Mouse (Mus musculus) ovary, postnatal 36 days (tissue): Measurements from ENCODE around the gene Lcn11.
"Not testable (repeated sequence)": the region's sequence is repeated elsewhere in the genome, so short reads cannot be mapped to it uniquely, and the experiment has no call there.

Experiments
- DNase-seq: peaks from one replicate; pipeline ENCODE4 v3.0.0; 2022; ENCODE audit warnings: low spot score, mixed read lengths

The Lcn11 gene

DNA sequence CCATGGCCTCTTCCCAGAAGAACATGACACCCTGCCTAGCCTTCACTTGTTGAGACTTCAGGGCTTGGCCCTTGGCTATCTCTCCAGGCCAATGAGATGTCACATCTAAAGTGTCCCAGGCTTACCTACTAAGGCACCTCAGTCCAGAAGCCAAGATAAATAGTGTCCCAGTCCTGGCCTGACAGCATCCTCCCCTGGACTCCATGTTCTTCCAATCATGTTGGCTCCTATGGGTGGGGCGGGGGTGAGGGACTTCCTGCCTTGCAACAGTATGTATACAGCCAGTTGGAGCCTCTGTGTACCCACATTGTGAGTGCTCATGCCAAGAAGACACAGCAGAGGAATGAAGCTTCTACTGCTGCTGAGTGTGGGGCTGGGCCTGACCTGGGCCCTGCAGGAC is at the start of gene Lcn11:
Lcn11 (plus strand) TSS at position 301 of the 400 bp plus-strand sequence.
- DNase-seq = no peak

DNA sequence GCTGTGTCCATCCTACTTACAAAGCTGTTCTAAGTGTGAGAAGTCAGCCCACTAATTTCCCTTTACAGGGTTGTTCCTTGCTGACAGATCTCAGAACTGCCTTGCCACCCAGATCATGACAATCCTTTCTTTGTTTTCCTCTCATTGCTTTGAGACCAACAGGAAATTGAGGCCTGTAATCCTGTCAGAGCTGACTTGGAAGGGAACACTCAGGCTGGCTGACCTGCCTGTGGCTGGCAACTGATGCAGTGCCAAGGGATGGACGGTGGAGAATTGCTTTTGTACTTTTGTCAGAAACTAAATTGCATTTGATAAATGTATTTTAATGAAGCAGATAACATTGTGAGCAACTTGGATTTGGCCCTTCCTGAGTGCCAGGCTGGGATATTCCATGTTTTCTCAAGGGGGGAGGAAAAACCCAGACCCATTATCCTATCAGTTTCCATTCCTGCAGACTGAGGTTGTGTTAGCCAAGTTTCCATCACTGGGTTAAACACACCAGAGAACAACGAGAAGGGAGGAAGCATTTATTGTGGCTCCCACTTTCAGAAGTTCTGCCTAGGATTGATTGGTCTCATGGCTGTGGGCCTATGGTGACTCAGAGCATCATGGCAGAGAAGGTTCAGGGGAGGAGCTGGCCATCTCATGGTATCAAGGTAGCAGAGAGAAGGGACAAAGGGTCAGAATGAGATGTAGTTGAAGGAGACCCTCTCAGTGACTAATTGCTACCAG is 43.5 kb upstream of the Lcn11 start:
- no peak for DNase-seq

DNA sequence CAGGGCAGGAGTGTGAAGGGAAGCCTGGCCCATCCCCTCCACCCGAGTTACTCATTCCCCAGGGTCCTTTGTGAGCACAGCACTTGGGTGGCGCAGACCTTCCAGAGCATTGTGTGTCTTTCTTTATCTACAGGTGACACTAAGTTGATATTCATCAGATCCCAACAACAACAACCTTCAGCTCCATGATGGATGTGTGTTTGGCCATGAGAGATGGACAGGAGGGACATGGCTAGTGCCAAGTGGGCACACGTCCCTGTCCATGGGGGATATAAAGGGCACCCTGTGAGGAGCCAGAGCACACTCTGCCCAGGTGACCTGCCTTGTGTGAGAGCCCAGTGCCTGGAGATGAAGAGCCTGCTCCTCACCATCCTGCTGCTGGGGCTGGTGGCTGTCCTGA is 40.1 kb upstream of the Lcn11 start, which contains the start of gene Obp2b:
Obp2b (plus strand) TSS at position 301 of the 400 bp plus-strand sequence.
- DNase-seq = not testable (repeated sequence)

DNA sequence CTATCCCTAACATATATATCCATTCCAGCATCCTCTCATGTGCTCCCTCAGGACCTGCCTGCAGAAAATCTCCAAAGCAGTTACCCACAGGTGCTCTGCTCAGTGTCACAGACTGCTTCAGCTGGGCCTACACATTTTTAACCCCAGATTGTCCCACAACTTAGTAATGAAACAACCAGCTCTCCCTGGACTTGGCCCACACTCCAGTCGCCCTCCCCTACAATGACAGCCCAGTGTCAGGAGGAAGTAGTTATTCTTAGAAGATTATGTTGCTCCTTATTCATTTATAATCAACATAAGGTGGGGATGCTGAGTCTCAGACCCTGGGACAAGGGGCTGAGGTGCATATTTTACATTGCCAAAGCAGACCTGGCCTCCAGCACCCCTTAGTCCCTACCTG is 35.1 kb upstream of the Lcn11 start:
- DNase-seq = no peak

DNA sequence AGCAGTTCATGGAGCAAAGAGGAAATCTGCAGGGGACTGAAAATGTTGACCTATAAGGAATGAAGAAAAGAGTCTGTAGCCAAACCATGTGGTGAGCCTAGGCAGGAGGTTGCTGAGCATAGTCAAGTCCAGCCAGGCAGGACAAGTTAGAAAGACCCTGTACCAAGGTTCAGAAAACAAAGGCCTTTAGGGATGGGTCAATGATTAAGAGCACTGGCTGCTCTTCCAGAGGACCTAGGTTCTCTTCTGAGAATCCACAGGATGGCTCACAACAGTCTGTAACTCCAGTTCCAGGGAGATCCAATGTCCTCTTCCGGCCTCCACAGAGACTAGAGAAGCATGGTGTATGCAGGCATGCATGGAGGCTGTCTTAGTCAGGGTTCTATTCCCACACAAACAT is 22.6 kb upstream of the Lcn11 start:
- DNase-seq = no peak

DNA sequence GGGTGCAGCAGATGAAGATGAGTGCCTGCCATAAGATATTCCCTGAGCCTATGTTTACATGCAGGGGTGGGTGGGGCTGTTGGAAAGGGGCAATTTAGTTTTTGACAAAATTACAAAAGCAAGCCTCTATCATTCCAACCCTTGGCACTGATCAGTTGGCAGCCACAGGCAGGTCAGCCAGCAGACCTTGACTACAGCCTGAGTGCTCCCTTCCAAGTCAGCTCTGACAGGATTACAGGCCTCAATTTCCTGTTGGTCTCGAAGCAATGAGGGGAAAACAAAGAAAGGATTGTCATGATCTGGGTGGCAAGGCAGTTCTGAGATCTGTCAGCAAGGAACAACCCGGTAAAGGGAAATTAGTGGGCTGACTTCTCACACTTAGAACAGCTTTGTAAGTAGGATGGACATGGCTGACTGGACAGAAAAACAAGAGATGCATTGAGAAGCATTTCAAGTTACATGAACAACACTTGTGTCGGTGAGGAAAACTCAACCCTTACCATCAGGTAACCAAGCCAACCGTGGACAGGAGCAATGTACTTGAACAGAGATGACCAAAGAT is 18.7 kb upstream of the Lcn11 start:
- no peak for DNase-seq

DNA sequence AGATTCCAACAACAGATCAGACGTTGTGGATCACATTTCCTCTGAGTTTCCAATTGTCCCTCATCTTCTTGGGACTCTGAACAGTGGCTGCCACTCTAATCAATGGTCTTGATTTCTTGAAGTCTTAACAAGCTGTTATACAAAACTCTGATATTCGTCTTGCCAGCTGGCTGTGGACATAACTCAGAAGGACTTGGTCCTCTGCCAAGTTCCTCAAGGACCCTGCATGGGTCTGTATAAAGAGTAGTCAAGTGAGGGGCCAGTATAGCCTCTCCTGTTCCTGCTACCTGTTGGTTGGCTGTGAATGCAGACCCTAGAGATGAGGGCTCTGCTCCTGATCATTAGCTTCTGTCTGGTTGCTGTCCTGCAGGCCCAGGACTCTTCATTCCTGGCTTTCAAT is 11.5 kb upstream of the Lcn11 start, which contains the start of gene Lcn3:
Lcn3 (plus strand) TSS at position 301 of the 400 bp plus-strand sequence.
- no peak for DNase-seq

DNA sequence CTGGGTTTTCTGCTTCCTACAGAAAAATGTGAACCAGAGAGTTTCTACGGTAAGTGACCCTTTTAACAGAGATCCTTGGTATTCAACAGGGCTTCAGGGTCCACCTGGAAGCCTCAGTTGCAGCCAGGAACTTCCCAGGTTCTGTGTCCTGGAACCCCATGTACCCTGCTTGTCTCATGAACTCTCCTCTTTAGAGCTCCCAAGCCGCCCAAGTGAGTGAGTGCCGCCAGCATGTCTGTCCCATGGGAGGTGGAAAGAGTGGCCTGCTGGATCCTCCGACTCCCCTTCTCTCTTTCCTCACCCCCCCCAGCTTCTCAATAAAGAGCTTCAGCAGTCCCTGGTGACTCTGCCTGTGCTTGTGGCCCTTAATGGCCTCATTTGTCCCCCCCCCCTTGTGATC is 9.1 kb upstream of the Lcn11 start:
- no peak for DNase-seq

DNA sequence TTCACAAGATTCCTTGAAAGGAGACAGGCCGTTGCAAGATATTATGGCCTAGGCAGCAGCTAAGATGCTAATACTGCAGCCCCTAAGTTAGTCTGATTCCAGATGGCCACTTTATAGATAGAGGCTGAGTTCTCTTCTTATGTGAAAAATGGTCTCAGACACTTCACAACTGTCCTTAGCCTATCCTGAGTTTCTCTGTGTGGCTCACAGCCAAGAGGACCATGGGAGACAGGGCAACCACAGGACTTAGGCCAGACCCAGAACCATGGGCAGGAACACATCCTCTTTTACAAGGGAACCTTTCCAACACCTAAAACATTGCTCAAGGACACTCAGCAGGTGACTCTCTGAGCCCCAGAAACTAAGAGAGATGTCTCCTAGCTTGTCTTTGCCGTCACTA is 3.3 kb upstream of the Lcn11 start:
- no peak for DNase-seq

DNA sequence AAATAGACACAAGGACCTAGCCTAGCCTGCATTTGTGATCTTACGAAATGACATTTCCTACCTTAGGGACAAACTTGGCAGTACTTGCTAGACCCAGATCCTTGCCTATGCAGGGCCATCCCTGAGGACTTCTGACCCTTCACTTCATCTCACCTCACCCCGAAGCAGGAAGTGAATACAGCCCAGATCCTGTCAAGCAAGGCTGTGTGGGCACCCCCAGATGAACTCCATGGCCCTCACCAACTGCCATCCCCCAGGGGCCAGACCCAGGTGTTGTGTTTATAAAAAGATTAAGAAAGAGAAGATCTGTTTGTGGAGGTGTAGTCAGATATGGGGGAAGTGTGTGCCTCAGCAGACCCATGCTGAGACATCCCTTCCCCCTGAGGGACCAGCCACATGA is 2.2 kb upstream of the Lcn11 start:
- no peak for DNase-seq

DNA sequence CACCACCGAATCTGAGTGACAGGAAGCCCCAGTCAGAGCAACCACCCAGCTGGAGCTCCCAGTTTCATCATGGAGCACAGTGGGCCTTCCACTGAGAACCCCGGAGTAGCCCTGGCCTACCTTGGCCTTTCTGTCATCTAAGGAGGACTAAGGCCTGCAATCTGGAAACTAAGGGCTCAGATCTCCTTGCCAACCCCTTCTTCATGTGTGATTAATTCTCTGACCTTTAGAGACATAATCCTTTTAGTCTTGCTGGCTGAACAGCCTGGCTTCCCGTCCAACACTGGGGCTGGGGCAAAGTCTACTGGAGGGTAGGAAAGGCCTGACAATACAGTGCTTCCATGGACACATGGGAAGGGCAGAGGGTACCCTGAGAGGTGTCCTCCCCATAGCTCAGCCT is 826 bp upstream of the Lcn11 start:
- DNase-seq = no peak

DNA sequence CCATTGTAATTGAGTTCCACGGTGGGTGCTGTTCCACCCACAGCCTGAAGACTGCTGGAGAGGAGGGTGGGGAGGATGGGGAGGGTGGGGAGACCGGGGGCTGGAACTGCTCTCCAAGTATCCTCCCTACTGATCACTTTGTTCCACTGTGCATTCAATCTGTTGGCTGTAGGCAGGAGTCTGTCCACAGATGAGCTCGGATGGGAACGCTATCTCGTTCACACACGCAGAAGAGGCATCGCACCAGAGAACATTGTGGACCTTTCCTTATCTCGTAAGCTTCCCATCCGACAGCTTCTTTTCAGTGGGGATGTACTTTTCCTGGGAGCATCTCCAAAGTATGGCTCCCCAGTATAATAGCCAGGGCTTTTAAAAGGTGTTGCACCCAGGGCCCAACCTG is 2.3 kb downstream of the Lcn11 start:
- DNase-seq = no peak

DNA sequence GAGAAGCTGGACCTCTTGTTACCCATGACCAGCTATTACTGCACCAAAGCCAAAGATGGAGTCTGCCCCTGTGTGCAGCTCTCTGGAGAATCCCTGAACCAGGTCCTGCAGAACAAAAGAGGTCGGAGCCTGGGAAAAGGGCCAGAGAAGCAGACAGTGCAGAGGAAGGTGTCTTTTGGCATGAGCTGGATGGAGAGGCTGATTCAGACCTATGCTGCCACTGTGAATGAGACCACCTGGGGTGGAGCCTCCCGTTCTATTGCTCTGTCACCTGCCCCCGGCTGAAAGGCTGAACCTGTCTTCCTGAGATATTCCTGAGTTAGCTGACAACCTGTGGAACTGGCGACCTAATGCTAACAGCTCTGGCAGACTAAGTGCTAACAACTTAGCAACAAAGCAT is 4.1 kb downstream of the Lcn11 start:
- no peak for DNase-seq

DNA sequence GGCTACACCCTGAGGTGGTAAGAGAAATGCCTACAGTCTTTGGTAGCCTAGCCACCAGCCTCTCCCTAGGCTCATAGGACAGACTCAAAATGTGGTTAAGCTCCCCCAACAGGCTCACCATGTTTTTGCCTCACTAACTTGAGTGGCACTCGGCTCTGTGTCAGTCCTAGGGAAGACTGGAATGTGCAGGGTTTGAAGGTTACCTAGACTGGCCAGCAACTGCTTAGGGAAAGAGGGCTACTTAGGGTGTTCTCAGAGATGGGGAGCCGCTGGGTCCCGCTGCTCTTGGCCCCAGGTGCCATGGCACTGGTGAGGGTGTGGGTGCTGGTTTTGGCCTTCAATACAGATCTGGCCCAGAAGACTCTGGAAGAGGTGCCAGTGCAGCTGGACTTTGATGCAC is 5.1 kb downstream of the Lcn11 start, which contains the start of gene Gm13539:
Gm13539 (plus strand) TSS at position 301 of the 400 bp plus-strand sequence.
- DNase-seq = no peak

DNA sequence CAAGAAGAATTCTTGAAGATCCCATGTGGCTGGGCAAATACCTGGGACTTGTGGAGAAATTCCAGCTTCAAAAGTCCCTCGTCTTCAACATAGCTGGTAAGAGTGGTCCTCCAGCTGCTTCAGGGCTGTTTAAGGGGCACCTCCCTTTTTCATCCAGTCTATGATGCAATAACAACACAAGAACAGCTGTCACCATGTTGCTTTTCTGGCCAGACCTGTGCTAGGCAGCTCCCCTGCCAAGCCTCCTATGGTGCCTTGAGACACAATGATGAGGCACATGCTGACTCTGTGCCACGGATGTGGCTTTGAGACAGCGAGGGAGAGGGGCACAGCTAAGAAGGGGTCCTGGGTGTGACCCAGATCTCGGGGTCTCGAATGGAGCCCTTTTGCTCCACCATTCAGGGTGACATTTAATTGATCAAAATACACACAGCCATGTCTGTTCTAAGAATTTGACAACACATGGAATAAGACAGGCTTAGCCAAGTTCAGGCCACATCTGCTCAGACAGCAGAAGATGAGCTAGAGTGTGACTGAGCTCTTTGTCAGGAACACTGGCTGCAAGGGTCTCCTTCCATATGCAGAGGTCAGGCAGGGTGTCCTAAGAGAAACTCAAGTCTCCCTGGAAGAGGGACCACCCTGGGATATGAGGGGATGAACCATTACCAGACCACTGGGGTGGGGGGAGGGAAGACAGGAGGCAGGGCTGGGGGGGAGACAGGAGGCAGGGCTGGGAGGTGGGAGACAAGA is 8.9 kb downstream of the Lcn11 start:
- DNase-seq = no peak

DNA sequence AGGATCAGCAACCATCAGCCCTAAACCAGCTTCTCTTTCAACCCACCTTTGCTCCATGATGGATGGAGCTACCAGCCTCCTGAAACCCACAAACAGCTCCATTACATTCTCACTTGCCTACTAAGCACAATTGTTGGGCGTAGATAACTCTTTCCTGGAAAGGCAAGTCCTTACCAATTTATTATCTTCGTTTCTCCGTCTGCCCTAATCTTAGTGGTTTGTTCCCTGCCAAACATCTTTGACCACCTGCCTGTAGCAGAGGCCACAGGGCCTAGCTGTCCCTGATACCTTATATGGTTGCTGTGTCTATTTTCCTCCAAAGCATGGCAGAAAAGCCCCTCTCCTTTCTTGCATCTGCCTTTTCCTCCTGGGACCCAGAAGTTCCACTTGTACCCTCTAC is 12.3 kb downstream of the Lcn11 start:
- DNase-seq = no peak

DNA sequence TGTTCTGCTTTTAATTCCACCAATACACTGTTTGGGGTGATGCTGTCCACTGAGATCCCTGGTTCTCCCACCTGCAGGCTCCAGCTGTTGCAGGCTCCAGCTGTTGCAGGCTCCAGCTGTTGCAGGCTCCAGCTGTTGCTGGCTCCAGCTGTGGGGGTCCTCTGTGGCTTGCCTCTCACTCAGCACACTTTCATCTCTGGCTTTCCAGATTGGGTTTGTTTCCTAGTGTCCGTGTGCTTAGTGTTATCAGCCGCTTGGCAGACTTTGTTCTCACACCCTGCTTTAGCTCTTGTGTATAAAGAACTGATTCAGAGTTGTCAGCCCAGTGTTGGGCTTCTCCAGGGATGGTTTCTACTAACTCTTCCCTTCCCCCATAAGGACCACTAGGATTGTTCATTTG is 20.8 kb downstream of the Lcn11 start:
- DNase-seq = no peak

DNA sequence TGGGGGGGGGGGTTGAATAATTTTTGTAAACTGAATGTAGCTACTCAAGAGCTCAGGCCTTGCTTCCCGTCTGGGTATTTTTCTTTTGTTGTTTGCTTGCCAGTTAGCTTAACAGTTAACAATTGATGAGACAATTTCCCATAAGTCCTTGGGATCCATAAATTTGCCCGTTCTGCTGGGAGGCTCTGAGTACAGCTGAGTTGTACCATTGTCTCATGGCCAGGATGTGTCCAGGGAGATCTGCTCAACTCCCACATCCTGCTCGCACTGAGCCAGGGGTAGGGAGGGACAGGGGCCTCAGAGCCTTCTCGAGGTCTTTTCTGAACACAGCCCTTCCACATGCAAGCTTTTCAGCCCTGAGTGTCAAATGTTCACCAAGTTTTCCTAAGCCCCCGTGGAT is 21.2 kb downstream of the Lcn11 start:
- DNase-seq = no peak

DNA sequence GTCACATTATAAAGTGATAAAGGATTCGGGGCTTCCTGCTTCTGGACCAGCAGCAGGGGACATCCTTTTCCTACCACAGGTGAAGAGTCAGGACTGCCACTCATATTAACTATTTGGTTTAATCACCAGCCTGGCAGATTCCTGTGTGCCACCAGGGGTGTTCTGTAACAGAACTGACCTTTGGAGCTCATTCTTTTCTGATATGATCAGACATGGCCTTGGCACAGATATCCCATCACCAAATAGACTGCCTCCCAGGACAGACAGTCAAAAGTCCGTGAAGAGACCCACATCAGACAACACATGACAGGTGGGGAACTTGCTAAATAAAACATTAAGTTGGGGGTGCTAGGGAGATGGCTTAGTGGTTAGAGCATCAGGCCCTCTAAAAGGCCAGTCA is 34.9 kb downstream of the Lcn11 start:
- DNase-seq = no peak

DNA sequence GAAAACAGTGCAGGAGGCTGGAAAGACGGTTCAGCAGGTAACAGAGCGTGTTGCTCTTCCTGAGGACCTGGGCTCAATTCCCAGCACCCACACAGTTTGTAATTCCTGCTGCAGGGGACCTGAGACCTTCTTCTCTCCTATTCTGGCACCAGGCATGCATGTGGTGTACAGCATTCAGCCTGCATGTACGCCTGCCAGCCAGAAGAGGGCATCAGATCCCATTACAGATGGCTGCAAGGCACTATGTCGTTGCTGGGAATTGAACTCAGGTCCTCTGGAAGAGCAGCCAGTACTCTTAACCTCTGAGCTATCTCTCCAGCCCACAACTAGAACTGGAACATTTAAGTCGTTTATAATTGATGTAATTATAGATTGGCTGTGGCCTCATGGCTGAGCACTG is 36.5 kb downstream of the Lcn11 start:
- no peak for DNase-seq

DNA sequence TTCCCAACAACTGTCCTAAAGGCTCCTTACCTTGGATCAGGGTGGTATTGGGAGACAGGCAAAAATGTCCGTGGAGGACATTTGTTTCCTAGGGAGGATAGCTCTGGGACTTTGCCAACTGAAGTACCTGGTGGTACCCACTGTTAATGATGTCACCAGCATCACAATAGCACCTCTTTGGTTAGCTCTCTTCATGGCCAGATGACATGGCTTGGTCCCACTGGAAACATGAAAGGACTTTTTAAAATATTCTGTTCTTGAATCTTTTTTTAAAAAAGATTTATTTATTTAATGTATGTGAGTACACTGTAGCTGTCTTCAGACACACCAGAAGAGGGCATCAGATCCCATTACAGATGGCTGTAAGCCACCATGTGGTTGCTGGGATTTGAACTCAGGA is 38.9 kb downstream of the Lcn11 start, which contains the start of gene Glt6d1:
Glt6d1 (minus strand) TSS at position 101 of the 400 bp plus-strand sequence.
- not testable (repeated sequence) for DNase-seq

DNA sequence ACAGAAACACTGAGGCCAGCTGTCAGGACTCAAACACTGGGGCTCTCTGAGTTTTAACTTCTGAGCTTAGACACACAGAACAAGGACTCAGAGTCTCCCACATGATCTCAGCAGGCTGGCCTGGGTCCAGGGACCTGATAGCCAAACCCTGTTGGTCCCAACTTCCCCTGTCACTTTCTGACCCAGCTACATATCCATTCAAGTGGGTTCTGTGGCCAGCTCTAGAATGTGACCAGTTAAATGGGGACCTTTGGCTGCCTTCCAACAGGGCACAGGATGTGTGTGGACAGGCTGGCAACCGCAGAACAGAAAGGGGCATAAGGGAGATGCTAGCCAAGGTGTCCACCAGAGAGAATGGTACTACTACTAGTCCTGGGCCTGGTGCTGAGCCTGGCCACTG is 46.0 kb downstream of the Lcn11 start, which contains the start of gene Lcn9:
Lcn9 (plus strand) TSS at position 348 of the 400 bp plus-strand sequence.
- no peak for DNase-seq

DNA sequence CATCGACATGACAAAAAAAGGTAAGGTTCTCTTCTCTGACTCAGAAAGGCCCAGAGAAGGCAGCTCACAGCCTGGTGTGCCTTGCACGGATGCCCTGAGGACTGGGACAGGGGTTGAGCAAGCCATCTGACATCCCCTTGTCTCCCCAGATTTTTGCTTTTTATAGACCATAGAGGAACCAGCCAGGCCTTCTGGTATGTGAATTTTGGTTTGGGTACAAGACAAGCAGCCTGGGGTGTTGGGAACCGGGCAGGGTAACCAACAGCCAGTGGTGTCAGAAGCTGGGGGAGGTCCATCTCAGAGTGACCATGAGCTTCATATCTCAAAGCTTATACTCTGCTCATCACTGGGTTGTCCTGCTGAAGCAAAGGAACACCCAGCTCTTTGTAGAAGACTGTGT is 47.9 kb downstream of the Lcn11 start:
- no peak for DNase-seq
